Mouse (Mus musculus) T-helper 2 cell (primary cell): Measurements from ENCODE around the gene Sec16b.

Experiments
- in situ Hi-C: fragments of 300-600 bp; cut with MboI, MseI; formaldehyde crosslinking; loops from one replicate; pipeline ENCODE4 v1.15.1; 2025; ENCODE audit warnings: high pct_unique_total_duplicates

Sec16b gene

GRCm38 (mm10) chr1:157555738-157556137 is 49.2 kb downstream of the Sec16b start:
- in situ Hi-C loops = loop anchor here (10.0 kb wide), 1 partner anchor 1099 kb away; no protein-coding TSS in a partner anchor

- in situ Hi-C loops = loop anchor here (10.0 kb wide), 1 partner anchor 1098 kb away; no protein-coding TSS in a partner anchor
Observed at GRCm38 (mm10) chr1:157556439-157556838, 49.9 kb downstream of the Sec16b start.

- in situ Hi-C loops = loop anchor here (10.0 kb wide), 1 partner anchor 1097 kb away; no protein-coding TSS in a partner anchor
Observed at GRCm38 (mm10) chr1:157558145-157558544, 51.6 kb downstream of the Sec16b start.

- in situ Hi-C loops = loop anchor here (10.0 kb wide), 1 partner anchor 1095 kb away; no protein-coding TSS in a partner anchor
Observed at GRCm38 (mm10) chr1:157559986-157560385, 53.5 kb downstream of the Sec16b start.

- in situ Hi-C loops = no loop called here
Observed at GRCm38 (mm10) chr1:157560654-157561386, 54.3 kb downstream of the Sec16b start.

GRCm38 (mm10) chr1:157567819-157568218 is 61.3 kb downstream of the Sec16b start:
- in situ Hi-C loops = no loop called here

GRCm38 (mm10) chr1:157569263-157570090 is 62.9 kb downstream of the Sec16b start:
- in situ Hi-C loops = no loop called here

- in situ Hi-C loops = no loop called here
Observed at GRCm38 (mm10) chr1:157575316-157575715, 68.8 kb downstream of the Sec16b start.

- in situ Hi-C loops = no loop called here
Observed at GRCm38 (mm10) chr1:157578336-157578735, 71.8 kb downstream of the Sec16b start.

GRCm38 (mm10) chr1:157586556-157586955 is 80.0 kb downstream of the Sec16b start:
- in situ Hi-C loops = no loop called here

- in situ Hi-C loops = no loop called here
Observed at GRCm38 (mm10) chr1:157592039-157592438, 85.5 kb downstream of the Sec16b start.

- in situ Hi-C loops = no loop called here
Observed at GRCm38 (mm10) chr1:157594561-157594960, 88.0 kb downstream of the Sec16b start.

GRCm38 (mm10) chr1:157595165-157595564 is 88.6 kb downstream of the Sec16b start:
- in situ Hi-C loops = no loop called here

GRCm38 (mm10) chr1:157604513-157604912 is 98.0 kb downstream of the Sec16b start:
- in situ Hi-C loops = no loop called here
